Mouse (Mus musculus): ENCODE measurements around the gene Tldc1. TPM values are rescaled to one million over a fixed set of nuclear protein-coding genes. Genes with fewer than 3 reads are reported as not detected.

The Tldc1 gene
- polyA plus RNA-seq, 1 experiment from 2014 or later: 9.1 TPM

GRCm38 (mm10) chr8:119807687-119808086 lies 29.5 kb upstream of the Tldc1 start:
- no peaks in the 10 kb centered on the region for H3K9me3 ChIP-seq (ENCODE audit: control insufficient read depth, low read length)
- no peak overlapping the region for H3K4me3 ChIP-seq (ENCODE audit: low read depth, low read length)
- no peak overlapping the region for H3K4me2 ChIP-seq (replicated peaks; ENCODE audit: low read depth)
- no peak for TF ChIP-seq CTCF (IDR thresholded peaks at IDR 0.05; ENCODE audit: low read depth)
- TF ChIP-seq EP300 (optimal IDR thresholded peaks at IDR 0.05): no peak
- H3K36me3 ChIP-seq (ENCODE audit: control insufficient read depth, insufficient read depth, low read length): peaks cover 2% of the 10 kb centered on the region; the same call in 1 of the 2 replicates
- H3K27me3 ChIP-seq (ENCODE audit: control insufficient read depth, insufficient read depth, low read length): no peaks in the 10 kb centered on the region
- peak; percentile 68 for ATAC-seq (ENCODE audit: low FRiP score, low TSS enrichment)
- H3K4me1 ChIP-seq (replicated peaks; ENCODE audit: control insufficient read depth, insufficient read depth): no peaks in the 10 kb centered on the region
- no peak overlapping the region for H3K9ac ChIP-seq (ENCODE audit: low read length)
- no peak overlapping the region for H3K27ac ChIP-seq (replicated peaks)
- WGBS: 71% methylated on average over 4 of the region's 4 CpGs
- peak; percentile 71 for DNase-seq (ENCODE audit: low spot score)

GRCm38 (mm10) chr8:119806422-119807263 lies 28.4 kb upstream of the Tldc1 start:
- 0 out of 2 replicates have a peak overlapping the region, but pooled peaks have one; percentile 49 for H3K27ac ChIP-seq (replicated peaks)
- ATAC-seq (ENCODE audit: low FRiP score, low TSS enrichment): peak; percentile 18; the same call in 1 of the 2 replicates
- H3K36me3 ChIP-seq (ENCODE audit: control insufficient read depth, insufficient read depth, low read length): peaks cover 2% of the 10 kb centered on the region; the same call in 1 of the 2 replicates
- H3K27me3 ChIP-seq (ENCODE audit: control insufficient read depth, insufficient read depth, low read length): no peaks in the 10 kb centered on the region
- H3K4me1 ChIP-seq (replicated peaks; ENCODE audit: control insufficient read depth, insufficient read depth): no peaks in the 10 kb centered on the region
- no peak overlapping the region for H3K4me2 ChIP-seq (replicated peaks; ENCODE audit: low read depth)
- no peaks in the 10 kb centered on the region for H3K9me3 ChIP-seq (ENCODE audit: control insufficient read depth, low read length)
- WGBS: 56% methylated on average over 14 of the region's 14 CpGs
- peak; percentile 8; the same call in 1 of the 2 replicates for TF ChIP-seq CTCF (IDR thresholded peaks at IDR 0.05; ENCODE audit: low read depth)
- no peak for TF ChIP-seq EP300 (optimal IDR thresholded peaks at IDR 0.05)
- H3K4me3 ChIP-seq (ENCODE audit: low read depth, low read length): no peak overlapping the region
- H3K9ac ChIP-seq (ENCODE audit: low read length): no peak overlapping the region
- DNase-seq (ENCODE audit: low spot score): no peak

GRCm38 (mm10) chr8:119805275-119805674 lies 27.1 kb upstream of the Tldc1 start:
- Histone ChIP-seq H3K4me2 (replicated peaks; ENCODE audit: low read depth) (no peak overlapping the region), H3K27me3 (ENCODE audit: control insufficient read depth, insufficient read depth, low read length) (no peaks in the 10 kb centered on the region), H3K9me3 (ENCODE audit: control insufficient read depth, low read length) (no peaks in the 10 kb centered on the region), H3K36me3 (ENCODE audit: control insufficient read depth, insufficient read depth, low read length) (peaks cover 2% of the 10 kb centered on the region; the same call in 1 of the 2 replicates), H3K4me3 (ENCODE audit: low read depth, low read length) (no peak overlapping the region), H3K9ac (ENCODE audit: low read length) (0 out of 2 replicates have a peak overlapping the region, but pooled peaks have one; percentile 1), H3K27ac (replicated peaks) (peak overlapping the region; percentile 30; the same call in 1 of the 2 replicates), H3K4me1 (replicated peaks; ENCODE audit: control insufficient read depth, insufficient read depth) (no peaks in the 10 kb centered on the region)
- ATAC-seq (ENCODE audit: low FRiP score, low TSS enrichment) (no peak), DNase-seq (ENCODE audit: low spot score) (no peak)
- 49% methylated on average over 8 of the region's 8 CpGs for WGBS
- TF ChIP-seq CTCF (IDR thresholded peaks at IDR 0.05; ENCODE audit: low read depth) (no peak), EP300 (optimal IDR thresholded peaks at IDR 0.05) (no peak)

GRCm38 (mm10) chr8:119802592-119802991 lies 24.4 kb upstream of the Tldc1 start:
- Histone ChIP-seq H3K9me3 (ENCODE audit: control insufficient read depth, low read length) (no peaks in the 10 kb centered on the region), H3K4me3 (ENCODE audit: low read depth, low read length) (no peak overlapping the region), H3K4me2 (replicated peaks; ENCODE audit: low read depth) (no peak overlapping the region), H3K27ac (replicated peaks) (no peak overlapping the region), H3K27me3 (ENCODE audit: control insufficient read depth, insufficient read depth, low read length) (no peaks in the 10 kb centered on the region), H3K9ac (ENCODE audit: low read length) (no peak overlapping the region), H3K36me3 (ENCODE audit: control insufficient read depth, insufficient read depth, low read length) (no peaks in the 10 kb centered on the region), H3K4me1 (replicated peaks; ENCODE audit: control insufficient read depth, insufficient read depth) (no peaks in the 10 kb centered on the region)
- TF ChIP-seq CTCF (IDR thresholded peaks at IDR 0.05; ENCODE audit: low read depth) (peak; percentile 62), EP300 (optimal IDR thresholded peaks at IDR 0.05) (no peak)
- WGBS: 96% methylated on average over 1 of the region's 1 CpGs
- DNase-seq (ENCODE audit: low spot score) (no peak), ATAC-seq (ENCODE audit: low FRiP score, low TSS enrichment) (no peak)

GRCm38 (mm10) chr8:119801168-119801567 lies 23.0 kb upstream of the Tldc1 start:
- no peaks in the 10 kb centered on the region for H3K36me3 ChIP-seq (ENCODE audit: control insufficient read depth, insufficient read depth, low read length)
- no peaks in the 10 kb centered on the region for H3K9me3 ChIP-seq (ENCODE audit: control insufficient read depth, low read length)
- no peak overlapping the region for H3K27ac ChIP-seq (replicated peaks)
- ATAC-seq (ENCODE audit: low FRiP score, low TSS enrichment) (no peak), DNase-seq (ENCODE audit: low spot score) (no peak)
- no peaks in the 10 kb centered on the region for H3K4me1 ChIP-seq (replicated peaks; ENCODE audit: control insufficient read depth, insufficient read depth)
- 13% methylated on average over 3 of the region's 4 CpGs for WGBS
- H3K9ac ChIP-seq (ENCODE audit: low read length): no peak overlapping the region
- no peak for TF ChIP-seq CTCF (IDR thresholded peaks at IDR 0.05; ENCODE audit: low read depth)
- TF ChIP-seq EP300 (optimal IDR thresholded peaks at IDR 0.05): no peak
- no peak overlapping the region for H3K4me2 ChIP-seq (replicated peaks; ENCODE audit: low read depth)
- H3K4me3 ChIP-seq (ENCODE audit: low read depth, low read length): no peak overlapping the region
- H3K27me3 ChIP-seq (ENCODE audit: control insufficient read depth, insufficient read depth, low read length): no peaks in the 10 kb centered on the region

GRCm38 (mm10) chr8:119798965-119799264 lies 20.7 kb upstream of the Tldc1 start:
- Histone ChIP-seq H3K4me2 (replicated peaks; ENCODE audit: low read depth) (peak overlapping the region; percentile 46; the same call in 1 of the 2 replicates), H3K27ac (replicated peaks) (0 out of 2 replicates have a peak overlapping the region, but pooled peaks have one; percentile 24), H3K4me1 (replicated peaks; ENCODE audit: control insufficient read depth, insufficient read depth) (no peaks in the 10 kb centered on the region), H3K9me3 (ENCODE audit: control insufficient read depth, low read length) (no peaks in the 10 kb centered on the region), H3K4me3 (ENCODE audit: low read depth, low read length) (no peak overlapping the region), H3K36me3 (ENCODE audit: control insufficient read depth, insufficient read depth, low read length) (no peaks in the 10 kb centered on the region), H3K27me3 (ENCODE audit: control insufficient read depth, insufficient read depth, low read length) (no peaks in the 10 kb centered on the region), H3K9ac (ENCODE audit: low read length) (no peak overlapping the region)
- ATAC-seq (ENCODE audit: low FRiP score, low TSS enrichment) (no peak), DNase-seq (ENCODE audit: low spot score) (no peak)
- WGBS: 53% methylated on average over 2 of the region's 2 CpGs
- TF ChIP-seq CTCF (IDR thresholded peaks at IDR 0.05; ENCODE audit: low read depth) (no peak), EP300 (optimal IDR thresholded peaks at IDR 0.05) (no peak)
